Mouse (Mus musculus) left cerebral cortex, postnatal 10 days (tissue): ENCODE measurements around the gene Akap13. TPM values are rescaled to one million over a fixed set of nuclear protein-coding genes. Genes with fewer than 3 reads are reported as not detected.
"Not testable (repeated sequence)": the region's sequence is repeated elsewhere in the genome, so short reads cannot be mapped to it uniquely, and the experiment has no call there.

ENCODE experiments used
- DNase-seq, 2 experiments: peaks; one replicate each; pipeline ENCODE4 v3.0.0; 2021 to 2022; ENCODE audit warnings: low spot score in 2 of 2, mixed read lengths in 1 of 2; ENCODE audit errors: extremely low spot score in 1 of 2
- intact Hi-C: fragments of 180-260 bp; cut with DNase I; formaldehyde crosslinking; loops from one replicate; pipeline ENCODE4 v1.15.1; 2025
- microRNA-seq: library from miRNA; unstranded; fragments of <30 nt; microRNA quantifications from one replicate; pipeline ENCODE4 v1.2.0, GENCODE M21; 2022
- total RNA-seq, 2 experiments: library from RNA; stranded (reverse); gene quantifications; 2 replicates each; pipeline ENCODE4 v1.2.3; 2021

Gene Akap13
- total RNA-seq, 2 experiments from 2014 or later: 23.3 to 25.8 TPM

GRCm38 (mm10) chr7:75788069-75788800, 332.9 kb downstream of the Akap13 start:
- intact Hi-C loops, DNase-seq: not testable (repeated sequence)

DNA sequence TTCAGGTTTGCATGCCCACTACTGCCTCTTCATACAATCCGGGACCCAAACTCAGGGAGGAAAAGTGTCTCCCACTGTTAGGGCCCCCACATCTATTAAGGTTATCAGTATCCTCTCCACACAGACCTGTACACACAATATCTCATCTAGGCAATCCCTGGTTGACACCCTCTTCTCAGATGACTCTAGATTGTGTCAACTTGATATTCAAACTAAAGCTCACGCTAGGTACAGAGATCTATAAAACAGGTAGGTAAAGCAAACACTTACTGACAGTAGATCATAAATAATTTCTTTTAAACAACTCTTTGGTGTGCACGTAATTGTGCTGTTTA, 333.4 kb downstream of the Akap13 start:
- intact Hi-C loops: not testable (repeated sequence)

GRCm38 (mm10) chr7:75789746-75790145, 334.4 kb downstream of the Akap13 start:
- intact Hi-C loops: no loop called here
- DNase-seq: no peak

More for the DNA sequence above, 333.4 kb downstream of the Akap13 start:
- not testable (repeated sequence) for DNase-seq

DNA sequence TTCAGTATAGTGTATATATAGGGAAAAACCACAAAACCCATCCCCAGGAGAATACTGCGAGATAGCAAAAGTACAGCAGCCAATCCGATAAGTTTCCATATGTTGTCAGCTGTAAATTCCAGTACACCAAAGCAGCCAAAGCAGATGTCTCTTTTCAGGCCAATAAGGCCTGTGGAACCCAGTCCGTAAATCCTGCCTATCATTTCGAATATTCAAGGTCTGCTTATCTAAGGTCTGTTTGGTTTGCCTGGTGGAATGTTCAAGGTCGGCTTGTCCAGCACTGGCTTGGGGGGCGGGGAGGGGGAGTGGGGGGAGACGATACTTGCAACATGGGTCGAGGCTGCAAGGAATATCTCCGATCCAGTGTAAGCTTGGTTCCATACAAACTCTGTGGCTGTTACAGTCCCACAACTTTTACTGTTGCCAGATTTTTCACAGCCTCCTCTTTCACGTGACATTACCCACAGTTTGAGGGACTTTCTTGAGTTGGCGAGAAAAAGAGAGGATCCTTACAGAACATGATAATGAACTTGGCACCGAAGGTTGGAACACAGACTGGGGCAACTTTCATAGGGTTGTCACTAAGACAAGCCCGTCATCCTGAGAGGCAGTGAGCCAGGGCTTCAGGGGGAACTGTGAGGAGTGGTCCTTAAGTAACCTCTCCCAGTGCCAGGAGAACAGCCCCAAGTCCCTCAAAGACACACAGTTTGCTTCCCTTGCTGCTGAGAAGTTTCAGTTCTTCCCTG, 335.9 kb downstream of the Akap13 start:
- intact Hi-C loops, DNase-seq: not testable (repeated sequence)

DNA sequence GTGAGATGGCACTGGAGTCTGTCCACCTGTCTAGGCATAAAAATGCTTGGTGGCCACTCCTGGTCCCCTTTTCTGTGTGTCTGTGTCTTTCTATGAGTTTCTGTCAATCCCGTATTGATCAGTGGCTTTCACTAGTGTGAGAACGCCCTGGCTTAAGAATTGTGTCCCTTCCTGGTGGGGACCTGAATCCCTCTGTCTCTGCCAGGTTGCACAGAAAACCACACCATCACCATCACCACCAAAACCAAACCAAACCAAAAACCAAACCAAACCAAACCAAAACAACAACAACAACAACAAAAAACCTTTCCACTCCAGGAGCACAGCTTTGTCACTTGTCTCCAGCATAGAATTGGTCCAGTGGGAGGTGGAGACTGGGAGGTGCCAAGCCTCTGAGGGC, 337.8 kb downstream of the Akap13 start:
- intact Hi-C loops: no loop called here
- no peak for DNase-seq

- no peak for DNase-seq
- intact Hi-C loops: no loop called here
Observed at GRCm38 (mm10) chr7:75793654-75794335, 338.5 kb downstream of the Akap13 start.

DNA sequence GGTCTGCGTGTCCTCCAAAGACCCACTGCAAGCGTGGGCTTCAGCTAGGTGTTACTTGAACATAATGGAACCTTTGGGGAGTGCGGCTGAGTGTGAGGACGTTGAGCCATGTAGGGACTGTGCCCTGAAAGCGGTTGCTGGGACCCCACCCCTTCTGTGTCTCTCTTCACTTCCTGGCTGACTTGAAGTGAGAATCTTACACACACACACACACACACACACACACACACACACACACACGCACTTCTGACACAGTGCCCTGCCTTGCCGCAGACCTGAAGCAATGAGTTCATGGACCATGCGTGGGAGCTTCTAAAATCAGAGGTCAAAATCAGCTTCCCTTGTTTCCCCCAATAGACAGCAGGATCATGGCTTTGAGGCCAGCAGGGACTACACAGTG, 339.8 kb downstream of the Akap13 start:
- intact Hi-C loops: no loop called here
- no peak for DNase-seq

GRCm38 (mm10) chr7:75796474-75796873, 341.1 kb downstream of the Akap13 start:
- DNase-seq: no peak
- intact Hi-C loops: no loop called here

DNA sequence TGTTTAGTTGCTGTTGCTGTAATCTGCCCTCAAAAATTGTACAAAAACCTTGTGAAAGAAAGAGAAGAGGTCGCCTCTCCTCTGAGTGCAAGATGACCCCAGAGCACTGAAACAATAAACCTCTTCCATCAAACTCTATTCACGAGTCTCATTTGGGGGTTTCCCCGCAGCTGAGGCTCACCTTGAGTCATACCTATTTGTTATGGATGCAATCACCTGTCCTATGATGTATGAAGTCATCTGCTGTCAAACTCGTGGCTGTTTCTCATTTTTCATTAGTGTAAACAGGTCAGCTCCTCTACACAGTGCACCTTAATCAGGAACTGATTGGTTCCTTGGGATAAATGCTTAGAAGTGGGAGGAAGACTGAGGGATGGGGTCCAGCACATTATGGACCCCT, 345.2 kb downstream of the Akap13 start:
- no peak for DNase-seq
- intact Hi-C loops: no loop called here

DNA sequence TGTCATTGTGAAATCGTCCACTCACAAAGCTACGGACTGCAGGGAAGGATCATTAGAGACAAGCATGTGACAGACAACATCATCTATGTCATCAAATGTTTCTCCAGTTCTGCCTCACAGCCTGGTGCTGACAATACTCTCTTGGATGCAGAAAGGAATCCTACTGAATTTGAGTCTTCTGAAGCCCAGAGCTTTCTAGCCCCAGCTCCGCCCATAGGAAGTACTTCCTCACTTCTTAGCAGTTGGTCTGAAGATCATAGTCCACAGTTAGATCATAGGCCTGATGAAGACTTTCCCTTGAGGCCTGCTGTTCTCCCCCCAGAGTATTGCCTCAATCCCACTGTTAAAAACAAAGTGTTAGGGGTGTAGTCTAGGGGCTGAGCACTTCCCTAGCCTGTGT, 345.7 kb downstream of the Akap13 start:
- DNase-seq: no peak
- intact Hi-C loops: no loop called here

- intact Hi-C loops: no loop called here
- no peak for DNase-seq
Observed at GRCm38 (mm10) chr7:75801621-75802358, 346.5 kb downstream of the Akap13 start.

DNA sequence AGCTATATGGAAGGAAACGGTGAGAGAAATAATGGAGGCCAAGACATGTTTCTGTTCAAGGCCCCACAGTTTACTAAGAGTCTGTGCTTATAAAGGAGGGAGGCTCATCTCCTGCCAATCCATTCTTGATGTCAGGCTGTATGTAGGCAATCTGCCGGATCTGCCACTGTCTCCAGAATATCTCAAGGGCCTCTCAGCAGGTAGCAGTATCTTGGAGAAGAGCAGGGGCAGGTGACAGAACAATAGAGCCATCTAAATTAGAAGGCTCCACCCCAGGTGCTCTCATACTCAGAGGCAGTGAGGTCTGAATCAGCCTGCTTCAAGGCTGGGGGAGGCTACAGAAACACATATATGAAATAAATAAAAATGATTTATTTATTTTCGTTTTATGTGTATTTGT, 347.6 kb downstream of the Akap13 start:
- intact Hi-C loops: no loop called here
- DNase-seq: no peak

Small RNA genes within 50 kb of the gene (microRNA-seq; reads per million reads assigned to microRNA genes)
- gene Gm23251: not detected

Other genes starting within 250 kb of the Akap13 start
- gene Sv2b, start 146.3 kb upstream of the Akap13 start, total RNA-seq: 100 to 1,000 TPM; 232 to 249 TPM